Mouse (Mus musculus) megakaryocyte, embryonic 14.5 days (primary cell): ENCODE measurements around the gene Chchd1.

Source experiments
- FLI1 ChIP-seq: IDR thresholded peaks from 2 replicates; pipeline ENCODE4 v1.6.1; 2012; ENCODE audit warnings: low read length, inconsistent platforms, mixed read lengths
- GATA1 ChIP-seq: IDR thresholded peaks from 3 replicates; pipeline ENCODE4 v1.6.1; 2012; ENCODE audit warnings: mixed read lengths, low read length, inconsistent platforms, borderline replicate concordance

DNA sequence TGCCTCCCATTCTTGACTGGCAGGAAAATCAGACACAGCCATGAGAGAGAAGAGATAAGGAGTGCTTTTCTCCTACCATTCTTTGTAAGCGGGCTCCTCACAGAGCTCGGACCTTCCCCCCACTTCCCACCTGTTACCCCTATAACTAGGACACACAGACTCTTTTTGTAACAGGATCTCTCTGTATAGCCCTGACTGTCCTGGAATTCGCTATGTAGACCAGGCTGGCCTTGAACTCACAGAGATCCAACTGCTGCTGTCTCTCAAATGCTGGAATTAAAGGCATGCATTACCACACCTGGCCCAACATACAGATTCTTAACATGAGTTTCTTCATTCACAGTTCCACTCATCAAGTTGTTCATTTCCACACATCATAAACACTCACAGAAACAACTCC, 40.1 kb upstream of the Chchd1 start:
- no peak for TF ChIP-seq GATA1
- no peak for TF ChIP-seq FLI1
